Mouse (Mus musculus) C2C12 (cell line): ENCODE measurements around the gene Esyt2. TPM values are rescaled to one million over a fixed set of nuclear protein-coding genes. Genes with fewer than 3 reads are reported as not detected.

Experiments used
- H3K27me3 ChIP-seq: one replicate; pipeline ENCODE4 v1.6.1; 2011; ENCODE audit not compliant: control insufficient read depth, insufficient read depth, insufficient read length
- H3K36me3 ChIP-seq: one replicate; pipeline ENCODE4 v1.6.1; 2011; ENCODE audit not compliant: control insufficient read depth, insufficient read depth
- H3K4me3 ChIP-seq: one replicate; pipeline ENCODE4 v1.5.1; 2011; ENCODE audit warnings: mild to moderate bottlenecking, control low read depth; ENCODE audit not compliant: poor library complexity, insufficient read depth, severe bottlenecking
- H3K79me2 ChIP-seq: one replicate; pipeline ENCODE4 v1.6.1; 2011; ENCODE audit not compliant: control insufficient read depth, insufficient read depth
- H3K79me3 ChIP-seq: one replicate; pipeline ENCODE4 v1.6.1; 2011; ENCODE audit warnings: low read depth, control low read depth
- H3ac ChIP-seq: one replicate; pipeline ENCODE3; 2011; ENCODE audit warnings: low read depth; ENCODE audit not compliant: control insufficient read depth, insufficient read length
- CEBPB ChIP-seq: IDR thresholded peaks from one replicate; pipeline ENCODE4 v1.6.1; 2011; ENCODE audit warnings: low read depth, mild to moderate bottlenecking, control low read depth, moderate library complexity
- CTCF ChIP-seq: IDR thresholded peaks from one replicate; pipeline ENCODE4 v1.5.1; 2011; ENCODE audit not compliant: control insufficient read depth, insufficient read depth, insufficient read length
- FOSL1 ChIP-seq: IDR thresholded peaks from one replicate; pipeline ENCODE4 v1.8.0; 2011; ENCODE audit warnings: mild to moderate bottlenecking, low read length; ENCODE audit not compliant: poor library complexity, insufficient read depth, severe bottlenecking
- MAX ChIP-seq: IDR thresholded peaks from one replicate; pipeline ENCODE4 v1.6.1; 2011; ENCODE audit warnings: mild to moderate bottlenecking, control low read depth
- MYOD1 ChIP-seq: IDR thresholded peaks from one replicate; pipeline ENCODE4 v1.6.1; 2011; ENCODE audit warnings: low read depth; ENCODE audit not compliant: control insufficient read depth, insufficient read length
- MYOG ChIP-seq: IDR thresholded peaks from one replicate; pipeline ENCODE4 v1.6.1; 2011; ENCODE audit not compliant: control insufficient read depth, insufficient read length; ENCODE audit errors: extremely low read depth
- USF1 ChIP-seq: IDR thresholded peaks from one replicate; pipeline ENCODE4 v1.6.1; 2011; ENCODE audit warnings: low read depth, mild to moderate bottlenecking, control low read depth, moderate library complexity
- polyA plus RNA-seq: library from polyadenylated mRNA; unstranded; fragments of >200 nt; fragmentation: generic; extraction: Trizol; gene quantifications from one replicate; pipeline ENCODE4 v1.2.1, GENCODE M21; 2012; ENCODE audit warnings: missing spikeins

The Esyt2 gene
- polyA plus RNA-seq, 1 experiment = 19.3 TPM

- H3ac ChIP-seq = no peak overlapping the region
- no peaks in the 10 kb centered on the region for H3K36me3 ChIP-seq
- H3K79me3 ChIP-seq = no peaks in the 10 kb centered on the region
- no peaks in the 10 kb centered on the region for H3K27me3 ChIP-seq
- H3K4me3 ChIP-seq = no peak overlapping the region
- H3K79me2 ChIP-seq = no peaks in the 10 kb centered on the region
- TF ChIP-seq CTCF = no peak
- no peak for TF ChIP-seq MYOD1
- no peak for TF ChIP-seq CEBPB
- TF ChIP-seq FOSL1 = no peak
- TF ChIP-seq MAX = no peak
- no peak for TF ChIP-seq USF1
- no peak for TF ChIP-seq MYOG
These were observed 5.4 kb upstream of the Esyt2 start for GRCm38 (mm10) chr12:116275631-116276030.

DNA sequence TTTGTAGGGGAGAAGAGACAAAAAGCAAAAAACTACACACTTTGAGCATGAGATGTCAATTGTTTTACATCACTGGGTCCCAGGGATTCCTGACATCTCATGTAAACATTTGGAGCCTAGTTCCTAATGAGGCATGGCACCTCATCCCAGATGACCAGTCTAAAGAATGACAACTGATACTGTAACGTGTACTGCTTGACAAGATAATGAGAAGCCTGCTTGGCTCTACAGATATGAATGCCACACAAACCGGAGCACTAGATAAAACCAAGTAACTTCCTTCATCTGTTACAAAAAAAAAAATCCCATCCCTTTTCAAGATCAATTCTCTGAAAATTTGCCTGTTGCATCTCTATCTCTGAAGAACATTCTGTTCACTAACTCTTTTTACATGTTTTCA lies 4.0 kb upstream of the Esyt2 start:
- Histone ChIP-seq H3K27me3 (no peaks in the 10 kb centered on the region), H3K79me3 (peaks cover 6% of the 10 kb centered on the region), H3K4me3 (no peak overlapping the region), H3K79me2 (peaks cover 10% of the 10 kb centered on the region), H3K36me3 (no peaks in the 10 kb centered on the region), H3ac (no peak overlapping the region)
- TF ChIP-seq MAX (no peak), USF1 (no peak), MYOD1 (no peak), MYOG (no peak), CTCF (no peak), FOSL1 (no peak), CEBPB (no peak)

DNA sequence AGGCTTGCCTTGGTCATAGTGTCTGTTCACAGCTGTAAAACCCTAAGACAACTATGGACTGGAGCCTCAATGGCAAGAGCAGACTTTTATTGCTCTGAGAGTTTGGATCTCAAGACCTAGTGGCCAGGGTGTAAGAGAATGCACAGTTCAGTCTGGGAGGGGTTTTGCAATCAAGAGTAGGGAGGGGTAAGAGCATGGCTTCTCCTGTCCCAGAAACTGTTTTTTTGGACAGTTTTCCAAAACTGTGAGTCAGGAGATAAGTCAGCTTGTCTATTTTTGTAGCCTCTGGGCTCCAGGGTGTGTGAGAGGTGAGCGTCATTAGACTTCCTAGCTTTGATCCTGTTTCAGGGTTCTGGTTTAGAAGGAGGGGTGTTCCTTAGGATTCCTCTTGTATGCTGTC lies 2.5 kb upstream of the Esyt2 start:
- TF ChIP-seq CEBPB = peak; percentile 52
- no peak for TF ChIP-seq FOSL1
- TF ChIP-seq MYOG = no peak
- TF ChIP-seq MYOD1 = no peak
- Histone ChIP-seq H3K27me3 (no peaks in the 10 kb centered on the region), H3ac (no peak overlapping the region), H3K36me3 (no peaks in the 10 kb centered on the region), H3K79me2 (peaks cover 26% of the 10 kb centered on the region), H3K79me3 (peaks cover 21% of the 10 kb centered on the region), H3K4me3 (no peak overlapping the region)

DNA sequence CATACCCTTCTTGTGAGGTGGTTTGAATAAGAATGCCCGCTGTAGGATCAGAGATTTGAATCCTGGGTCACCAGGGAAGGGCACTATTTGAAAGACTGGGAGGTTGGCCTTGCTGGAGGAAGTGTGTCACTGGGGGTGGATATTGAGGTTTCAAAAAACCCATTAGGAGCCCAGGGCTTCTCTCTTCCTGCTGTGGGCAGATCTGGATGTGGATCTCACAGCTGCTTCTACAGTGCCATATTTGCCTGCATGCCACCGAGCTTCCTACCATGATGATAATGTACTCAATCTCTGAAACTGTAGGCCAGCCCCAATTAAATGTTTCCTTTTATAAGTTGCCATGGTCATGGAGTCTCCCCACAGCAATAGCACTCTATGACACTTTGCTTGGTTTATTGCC lies 1.8 kb upstream of the Esyt2 start:
- H3K79me2 ChIP-seq = peaks cover 32% of the 10 kb centered on the region
- H3ac ChIP-seq = no peak overlapping the region
- no peaks in the 10 kb centered on the region for H3K36me3 ChIP-seq
- peaks cover 28% of the 10 kb centered on the region for H3K79me3 ChIP-seq
- no peaks in the 10 kb centered on the region for H3K27me3 ChIP-seq
- no peak for TF ChIP-seq MYOD1
- TF ChIP-seq FOSL1 = no peak
- no peak overlapping the region for H3K4me3 ChIP-seq

- TF ChIP-seq MYOG (no peak), USF1 (no peak), FOSL1 (no peak), CEBPB (no peak), MAX (no peak), CTCF (no peak), MYOD1 (no peak)
- Histone ChIP-seq H3ac (peak overlapping the region; percentile 79), H3K36me3 (peaks cover 5% of the 10 kb centered on the region), H3K4me3 (peak overlapping the region; percentile 95), H3K79me3 (peaks cover 38% of the 10 kb centered on the region), H3K79me2 (peaks cover 42% of the 10 kb centered on the region), H3K27me3 (no peaks in the 10 kb centered on the region)
These were observed 795 bp upstream of the Esyt2 start for GRCm38 (mm10) chr12:116280149-116280652.

GRCm38 (mm10) chr12:116281427-116282281 lies 658 bp downstream of the Esyt2 start:
- H3K36me3 ChIP-seq = peaks cover 13% of the 10 kb centered on the region
- no peaks in the 10 kb centered on the region for H3K27me3 ChIP-seq
- H3ac ChIP-seq = peak overlapping the region; percentile 74
- peaks cover 52% of the 10 kb centered on the region for H3K79me3 ChIP-seq
- H3K79me2 ChIP-seq = peaks cover 57% of the 10 kb centered on the region
- H3K4me3 ChIP-seq = peak overlapping the region; percentile 95
- no peak for TF ChIP-seq MAX
- no peak for TF ChIP-seq USF1
- TF ChIP-seq MYOD1 = no peak
- no peak for TF ChIP-seq CEBPB
